Mouse (Mus musculus): ENCODE measurements at regions not wholly inside any gene's neighbourhood (a gene's known extent, or its start where the extent isn't known, plus 50 kb on each side); places are given as distances from the start of the nearest gene placed in this dataset.

DNA sequence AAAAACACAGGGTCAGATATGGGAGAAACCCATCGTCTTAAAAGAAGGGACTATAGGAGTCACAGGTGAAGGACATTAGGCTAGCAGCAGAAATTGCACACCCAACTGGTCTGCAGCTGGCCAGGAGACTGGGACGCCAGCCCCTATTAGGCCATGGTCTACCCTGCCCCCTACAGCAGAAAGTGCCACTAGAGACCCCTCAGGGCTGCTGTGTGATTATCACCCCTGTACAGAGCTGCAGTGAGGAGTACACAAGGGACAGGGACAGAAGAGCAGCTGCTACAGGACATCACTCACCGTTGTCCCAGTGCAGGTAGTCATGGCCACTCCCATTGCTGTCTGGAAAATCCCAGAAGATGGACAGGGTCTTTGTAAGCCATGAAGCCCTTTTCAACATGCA, 157.9 kb upstream of the Agap1 start:
- DNase-seq, result peak in 1 of 2 experiments; percentile 5

DNA sequence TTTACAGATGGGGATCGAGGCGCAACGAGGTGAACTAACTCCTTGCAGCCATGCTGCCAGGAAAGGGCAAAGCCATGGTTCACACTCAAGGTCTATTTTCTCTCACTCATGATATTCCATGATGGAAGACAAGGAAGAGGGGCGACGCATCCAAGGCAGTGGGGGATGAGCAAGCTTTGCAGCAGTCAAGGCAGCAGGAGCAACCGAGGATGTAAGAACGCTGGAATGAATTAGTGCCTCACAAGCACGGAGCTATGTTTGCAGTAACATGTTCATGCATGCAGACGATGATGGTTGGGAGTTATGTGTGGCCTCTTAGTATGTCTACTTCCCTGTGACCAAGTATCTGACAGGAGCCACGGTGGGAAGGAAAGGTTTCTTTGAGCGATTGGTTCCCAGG, 156.8 kb upstream of the Agap1 start:
- DNase-seq, result peak in 1 of 2 experiments; percentile 8

DNA sequence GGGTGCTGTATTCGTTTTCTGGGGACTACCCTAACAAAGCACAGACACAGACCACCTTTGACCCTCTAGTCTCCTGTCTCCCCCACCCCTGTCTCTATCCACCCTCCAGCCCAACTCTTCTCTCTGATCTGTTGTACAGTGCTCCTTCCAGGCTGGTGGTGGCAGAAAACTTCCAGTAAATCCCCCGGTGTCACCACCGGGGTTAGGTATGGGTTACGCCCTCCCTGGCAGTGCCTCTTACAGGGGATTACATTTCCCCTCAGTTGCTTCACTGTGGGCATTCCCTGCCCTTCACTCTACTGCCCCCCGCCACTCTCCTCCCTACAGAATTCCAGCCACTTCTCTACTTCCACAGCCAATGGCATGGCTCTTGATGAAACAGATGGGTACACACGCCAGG, 153.5 kb upstream of the Agap1 start:
- no peak for DNase-seq

DNA sequence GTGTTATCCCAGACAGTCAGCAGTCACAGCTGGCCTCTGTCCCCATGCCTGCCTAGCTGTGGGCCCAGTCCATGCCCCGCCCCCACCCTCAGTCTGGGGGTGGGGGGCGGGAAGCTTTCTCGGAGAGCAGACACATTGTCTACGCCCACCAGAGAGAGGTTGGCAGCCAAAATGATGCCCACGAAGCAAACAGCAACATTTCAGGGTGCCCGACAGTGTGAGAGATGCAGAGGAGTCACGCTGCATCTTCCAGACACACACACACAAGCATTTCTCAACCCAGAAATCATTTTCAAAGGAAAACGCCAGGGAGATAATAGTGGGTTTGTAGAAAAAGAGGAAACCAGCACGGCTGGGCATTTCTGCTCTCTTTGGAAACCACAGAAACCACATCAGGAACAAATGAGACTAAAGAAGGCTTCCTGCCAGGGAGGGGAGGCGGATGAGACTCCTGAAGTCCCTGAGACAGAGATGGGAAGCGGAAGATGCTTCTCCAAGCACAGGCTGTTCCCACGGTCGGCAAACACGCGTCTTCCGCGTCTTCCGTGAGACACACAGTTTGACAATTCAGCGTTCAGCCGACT, 152.1 kb upstream of the Agap1 start:
- DNase-seq, result no peak

DNA sequence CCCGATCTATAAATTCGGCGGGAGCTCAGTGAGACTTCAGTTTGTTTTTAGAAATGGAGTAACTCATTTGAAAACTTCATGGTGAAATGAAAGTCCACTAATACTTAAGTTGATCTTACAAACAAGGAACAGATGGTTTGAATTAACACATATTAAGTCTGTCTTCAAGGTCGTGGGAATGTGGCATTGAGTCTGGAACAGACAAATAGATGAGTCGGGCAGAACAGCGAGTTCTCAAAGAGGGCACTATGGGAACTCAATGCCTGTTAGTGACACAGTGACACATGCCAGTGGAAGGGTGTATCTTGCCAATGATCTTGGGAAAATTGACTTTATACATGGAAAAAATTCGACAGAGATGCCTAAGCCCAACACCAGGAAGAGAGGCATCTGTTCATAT, 149.4 kb upstream of the Agap1 start:
- no peak for DNase-seq

DNA sequence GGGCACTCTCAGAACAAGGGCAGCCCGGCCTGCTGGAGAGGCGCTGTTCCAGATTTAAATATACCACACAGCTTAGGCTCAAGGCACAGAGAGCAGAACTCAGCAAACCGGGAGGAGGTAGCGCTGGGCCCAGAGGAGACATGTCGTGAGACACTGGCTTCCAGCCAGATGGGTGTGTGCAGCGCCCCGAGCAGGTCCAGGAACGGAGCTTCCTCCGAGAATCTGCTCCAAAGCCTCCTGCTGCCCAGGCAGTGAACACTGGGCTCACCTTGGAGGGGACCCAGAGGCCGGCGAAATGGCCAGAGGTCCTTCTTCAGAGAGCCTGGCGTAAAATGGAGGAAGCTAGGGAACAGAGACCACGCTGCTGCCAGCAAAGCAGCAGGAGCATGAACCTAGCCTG, 145.8 kb upstream of the Agap1 start:
- DNase-seq, result peak; percentile 65 to 72

DNA sequence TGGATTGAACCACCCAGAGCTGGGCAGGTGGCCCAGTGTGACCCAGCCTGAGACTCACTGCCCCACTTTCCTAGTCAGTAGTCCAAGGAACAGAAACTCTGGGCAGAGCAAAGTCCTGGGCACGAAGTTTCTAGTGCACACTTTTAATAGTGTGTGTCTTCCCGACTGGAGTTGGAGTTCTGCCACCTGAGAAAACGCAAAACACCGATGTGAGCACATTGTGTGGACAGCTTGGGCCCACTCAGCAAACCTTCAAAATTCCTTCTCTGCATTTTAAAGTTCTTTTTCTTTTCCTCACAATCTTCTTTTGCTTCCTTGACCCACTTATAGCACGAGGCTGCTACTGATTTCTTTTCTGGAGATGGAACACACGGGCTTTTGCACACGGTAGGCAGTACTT, 141.5 kb upstream of the Agap1 start:
- peak; percentile 65 to 86 for DNase-seq

DNA sequence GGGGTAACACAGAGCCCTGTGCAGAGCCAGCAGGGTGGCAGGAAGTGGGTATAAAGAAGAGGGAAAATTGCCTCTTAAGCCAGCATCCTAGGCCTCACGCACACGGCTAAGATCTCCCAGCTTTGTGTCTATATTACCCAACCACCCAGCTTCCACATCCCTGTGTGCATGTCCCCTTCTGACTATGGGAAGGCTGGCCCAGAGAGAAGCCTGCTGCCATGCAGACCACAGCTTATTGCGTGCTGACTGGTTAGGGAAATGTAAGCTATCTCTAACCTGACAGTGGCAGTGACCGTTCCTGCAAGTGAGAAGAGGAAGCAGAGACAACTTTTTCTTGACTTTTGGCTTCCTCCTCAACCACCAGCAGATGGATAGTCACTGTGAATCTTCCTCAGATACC, 136.7 kb upstream of the Agap1 start:
- no peak for DNase-seq

DNA sequence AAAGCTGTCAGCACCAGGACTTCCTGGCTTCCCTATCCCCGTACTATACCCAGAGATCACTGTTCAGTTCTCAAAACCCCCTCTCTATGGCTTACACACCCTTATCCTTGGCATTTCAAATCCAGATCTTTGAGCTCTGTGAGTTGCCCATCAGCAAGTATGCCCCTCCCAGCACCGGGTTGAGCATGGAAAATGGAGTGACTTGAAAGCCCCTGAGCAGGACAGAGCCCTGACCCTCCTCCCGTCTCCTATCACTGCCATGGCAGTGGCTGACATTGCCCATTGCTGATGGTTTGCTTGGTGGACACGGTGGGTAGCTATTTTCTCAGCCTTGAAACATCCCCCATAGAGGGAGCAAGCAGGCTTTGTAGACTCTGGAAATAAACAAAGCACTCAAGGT, 135.9 kb upstream of the Agap1 start:
- no peak for DNase-seq

DNA sequence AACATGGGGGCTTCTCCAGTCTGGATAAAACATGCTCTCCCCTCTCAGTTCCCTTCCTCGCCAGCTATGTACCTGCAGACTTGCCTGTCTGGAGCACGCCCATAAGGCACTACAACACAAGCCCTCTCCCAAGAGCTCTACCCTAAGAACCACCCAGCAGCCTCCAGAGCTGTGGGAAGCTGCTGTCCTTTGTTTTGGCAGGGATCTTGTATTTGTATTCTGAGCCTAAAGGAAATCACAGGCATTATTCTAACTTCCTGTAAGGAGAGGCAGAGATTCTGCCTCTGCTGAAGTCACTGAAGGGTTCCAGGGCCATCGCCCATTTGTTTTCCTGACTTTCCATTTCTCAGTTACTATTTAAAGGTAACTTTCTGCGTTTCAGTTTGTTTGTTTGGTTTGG, 132.0 kb upstream of the Agap1 start:
- DNase-seq, result peak in 1 of 2 experiments; percentile 9

DNA sequence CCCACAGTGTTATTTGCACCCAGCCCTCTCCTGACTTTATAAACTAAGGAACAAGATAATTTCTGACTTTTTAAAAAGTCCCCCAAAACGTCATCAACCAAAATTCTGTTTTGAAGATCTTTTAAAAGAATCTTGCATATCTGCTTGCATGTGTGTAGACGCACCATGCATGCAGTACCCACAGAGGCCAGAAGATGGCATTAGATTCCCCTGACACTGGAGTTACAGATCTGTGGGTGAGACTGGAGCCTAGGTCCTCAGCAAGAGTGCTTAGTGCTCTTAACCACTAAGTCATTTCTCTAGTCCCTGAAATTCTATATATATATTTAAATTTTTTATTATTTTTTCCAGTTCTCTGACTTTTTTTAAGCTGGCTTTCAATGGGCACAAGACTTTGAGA, 131.5 kb upstream of the Agap1 start:
- peak; percentile 64 to 81 for DNase-seq

DNA sequence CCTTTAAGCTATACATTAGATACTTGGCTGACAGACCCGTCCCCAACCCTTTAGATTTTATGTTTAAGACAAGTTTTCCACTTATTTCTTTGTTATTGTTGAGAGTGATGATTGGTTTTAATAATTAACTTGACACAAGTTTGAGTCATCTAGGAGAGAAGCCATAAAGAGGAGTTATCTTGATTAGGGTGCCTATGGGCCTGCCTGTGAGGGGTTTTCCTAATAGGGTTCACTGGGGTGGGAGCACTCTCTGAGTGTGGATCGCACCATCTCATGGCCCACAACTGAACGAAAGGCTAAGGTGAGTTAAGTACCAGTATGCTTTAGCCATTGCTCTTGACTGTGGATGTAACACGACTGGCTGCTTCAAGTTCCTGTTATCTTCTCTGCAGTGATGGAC, 123.3 kb upstream of the Agap1 start:
- no peak for DNase-seq

DNA sequence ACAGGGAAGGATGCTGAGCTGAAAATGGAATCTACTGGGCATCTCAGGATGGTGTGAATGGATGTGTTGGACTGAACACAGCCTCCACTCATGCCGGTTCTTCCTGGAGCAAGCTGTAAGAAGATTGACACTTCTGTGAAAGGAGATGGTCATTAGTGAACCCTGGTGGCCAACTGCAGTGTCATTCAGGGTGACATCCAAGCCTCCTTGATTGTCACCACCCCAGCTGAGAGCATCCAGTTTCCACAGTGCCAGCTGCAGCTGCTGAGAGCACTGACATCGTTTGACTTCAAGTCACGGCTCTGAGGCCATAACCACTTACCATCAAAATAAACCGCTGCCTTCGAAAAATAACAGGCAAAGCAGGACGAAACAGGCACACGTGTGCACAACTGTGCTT, 121.9 kb upstream of the Agap1 start:
- DNase-seq, result no peak

DNA sequence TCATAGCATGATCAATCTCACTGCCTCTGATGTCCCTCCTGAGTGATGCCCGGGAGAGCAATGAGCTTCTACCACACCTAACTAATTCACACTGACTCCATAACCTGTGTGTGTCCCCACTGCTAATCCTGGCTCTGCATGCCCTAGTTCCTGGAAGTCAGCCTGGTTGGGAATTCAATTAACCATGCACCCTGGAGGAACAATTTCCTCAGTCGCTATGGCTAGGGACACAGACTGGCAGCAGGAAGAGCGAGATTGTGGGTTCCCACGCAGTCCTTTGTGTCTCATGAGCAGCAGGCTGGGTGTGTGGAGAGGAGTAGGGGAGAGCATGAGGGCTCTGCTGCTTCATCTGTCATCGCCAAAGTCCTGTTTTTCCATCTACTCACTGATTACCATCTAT, 116.7 kb upstream of the Agap1 start:
- no peak for DNase-seq

DNA sequence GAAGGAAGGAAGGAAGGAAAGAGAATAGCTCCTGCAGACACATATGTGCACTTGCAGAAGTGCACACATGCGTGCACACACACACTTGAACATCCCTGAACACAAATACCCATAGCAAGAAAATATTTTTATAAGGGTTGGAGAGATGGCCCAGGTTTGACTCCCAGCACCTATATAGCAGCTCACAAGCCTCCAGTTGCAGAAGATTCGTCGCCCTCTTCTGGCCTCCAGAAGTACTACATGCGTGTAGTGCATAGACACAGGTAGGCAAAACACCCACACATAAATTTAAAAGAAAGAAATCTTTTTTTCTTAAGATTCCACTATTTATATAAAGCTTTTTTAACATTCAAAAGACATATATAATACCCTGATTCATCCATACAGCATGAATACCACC, 111.8 kb upstream of the Agap1 start:
- peak in 1 of 2 experiments; percentile 42 for DNase-seq

DNA sequence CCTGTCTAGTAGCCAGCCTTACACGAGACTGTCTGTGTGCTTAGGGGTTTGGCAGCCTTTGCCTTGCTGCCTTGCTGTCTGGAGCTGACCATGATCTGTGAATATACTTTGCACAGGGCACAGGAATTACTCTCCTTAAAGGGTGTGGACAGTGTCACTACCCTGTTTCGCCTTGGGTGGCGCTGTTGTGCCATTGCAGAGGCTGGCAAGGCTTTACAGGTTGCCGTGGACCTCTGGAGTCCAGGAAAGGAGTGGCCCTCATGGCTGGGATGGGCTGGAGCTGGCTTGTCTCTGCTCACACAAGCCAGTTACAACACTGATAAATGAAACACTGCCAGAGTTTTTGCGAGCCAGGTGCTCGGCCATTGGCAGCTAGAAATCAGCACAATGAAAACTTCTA, 110.1 kb upstream of the Agap1 start:
- DNase-seq, result peak; percentile 70 to 73

DNA sequence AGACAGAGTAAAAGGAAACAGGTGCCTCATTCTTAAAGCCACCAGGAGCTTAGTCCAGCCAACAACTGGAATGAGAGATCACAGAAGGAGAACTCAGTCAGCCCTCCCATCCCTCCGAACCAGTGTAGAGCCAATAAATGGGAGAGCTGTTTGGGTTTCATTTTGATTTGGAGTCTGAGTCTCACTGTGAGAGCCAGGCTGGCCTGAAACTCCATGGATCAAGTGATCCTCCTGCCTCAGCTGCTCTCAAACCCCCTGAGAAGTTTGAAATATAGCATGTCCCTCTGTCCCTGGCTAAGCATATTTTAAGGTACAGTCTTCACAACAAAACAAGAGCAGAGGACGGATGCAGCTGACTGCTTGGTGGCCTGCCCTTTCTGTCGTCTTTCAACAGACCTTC, 107.3 kb upstream of the Agap1 start:
- peak in 1 of 2 experiments; percentile 25 for DNase-seq

DNA sequence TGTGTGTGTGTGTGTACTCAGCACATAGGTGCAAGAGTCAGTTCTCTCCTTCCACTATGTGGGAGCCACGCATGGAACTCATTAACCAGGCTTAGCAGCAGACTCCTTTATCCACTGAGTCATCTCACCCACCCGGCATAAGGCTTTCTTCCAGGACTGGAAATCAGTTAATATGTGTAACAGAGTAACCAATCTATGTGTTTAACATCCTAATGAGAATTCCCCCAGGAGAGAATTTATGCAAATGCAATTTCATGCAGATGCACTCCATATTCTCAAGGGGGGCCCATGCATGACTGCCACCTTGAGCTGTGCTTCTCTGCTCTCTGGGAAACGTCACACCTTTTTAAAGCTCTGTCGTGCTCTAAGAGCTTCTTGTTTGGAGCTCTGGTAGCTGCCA, 101.7 kb upstream of the Agap1 start:
- peak; percentile 64 to 78 for DNase-seq

DNA sequence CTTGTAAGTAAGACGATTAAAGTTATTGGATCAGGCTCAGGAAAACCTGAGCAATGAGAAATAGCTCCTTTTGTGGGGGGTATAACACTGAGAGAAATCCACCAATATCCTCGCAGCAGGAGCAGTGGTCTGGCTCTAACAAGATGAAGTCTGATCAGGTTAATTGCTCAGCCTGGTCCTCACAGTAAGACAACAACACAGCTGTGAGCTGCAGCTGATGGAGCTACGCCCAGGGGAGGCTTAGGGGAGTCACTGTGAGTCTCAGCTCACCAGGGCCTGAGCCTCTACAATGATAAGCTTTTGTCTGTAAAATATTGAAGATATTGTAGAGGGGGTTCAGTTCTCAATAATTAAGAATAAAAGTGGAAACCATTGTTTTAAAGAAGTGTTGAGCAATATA, 95.3 kb upstream of the Agap1 start:
- DNase-seq, result no peak

DNA sequence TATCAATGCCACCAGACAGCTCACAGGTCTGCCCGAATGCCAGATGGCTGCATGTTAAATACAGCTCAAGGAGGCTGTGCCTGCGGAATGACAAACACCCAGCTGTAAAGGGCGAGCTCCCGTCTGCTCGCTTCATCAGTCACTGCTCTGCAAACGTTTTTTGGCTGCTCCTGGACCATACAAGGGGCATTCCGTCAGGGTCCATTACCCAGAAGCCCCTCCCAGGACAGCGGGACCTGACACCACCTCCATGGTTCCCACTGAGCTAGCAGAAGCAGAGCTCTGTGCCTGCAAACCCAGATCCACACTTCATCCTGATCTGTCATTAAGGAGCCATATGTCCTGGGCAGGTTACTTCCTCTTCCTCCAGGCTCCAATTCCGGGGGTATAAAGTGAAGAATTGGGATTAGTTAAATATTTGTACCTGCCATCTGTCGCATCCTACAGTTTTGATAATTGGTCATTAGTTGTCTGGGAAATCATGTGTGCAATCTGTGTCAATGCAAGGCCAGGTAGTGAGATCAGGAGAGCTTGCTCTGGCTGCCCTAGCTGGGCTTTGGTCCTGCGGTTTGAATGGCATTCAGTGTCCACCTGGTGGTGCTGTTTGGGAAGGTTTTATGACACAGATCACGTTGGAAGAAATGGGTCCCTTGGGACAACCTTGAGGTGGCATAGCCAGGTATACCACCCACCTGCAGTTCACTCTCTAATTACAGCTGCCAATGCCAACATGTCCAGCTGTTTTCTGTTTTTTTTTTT, 89.9 kb upstream of the Agap1 start:
- peak; percentile 43 to 81 for DNase-seq

DNA sequence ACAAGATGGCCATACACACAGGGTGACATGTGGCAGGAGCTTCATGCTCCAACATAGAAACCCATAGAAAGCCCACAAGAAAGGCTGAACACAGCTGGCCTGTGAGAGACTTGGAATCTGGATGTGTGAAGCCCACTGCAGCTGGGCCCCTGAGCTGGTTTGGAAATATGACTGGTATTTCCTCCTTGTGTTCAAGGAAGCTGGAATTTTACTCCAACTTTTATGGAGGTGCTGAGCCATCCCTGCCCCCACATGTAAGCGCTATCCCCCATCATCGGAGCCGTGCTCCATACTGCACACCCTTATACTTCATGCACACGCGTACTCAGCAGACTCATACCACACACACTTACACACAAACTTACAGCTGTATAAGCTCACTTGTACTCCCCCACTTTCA, 87.7 kb upstream of the Agap1 start:
- no peak for DNase-seq

DNA sequence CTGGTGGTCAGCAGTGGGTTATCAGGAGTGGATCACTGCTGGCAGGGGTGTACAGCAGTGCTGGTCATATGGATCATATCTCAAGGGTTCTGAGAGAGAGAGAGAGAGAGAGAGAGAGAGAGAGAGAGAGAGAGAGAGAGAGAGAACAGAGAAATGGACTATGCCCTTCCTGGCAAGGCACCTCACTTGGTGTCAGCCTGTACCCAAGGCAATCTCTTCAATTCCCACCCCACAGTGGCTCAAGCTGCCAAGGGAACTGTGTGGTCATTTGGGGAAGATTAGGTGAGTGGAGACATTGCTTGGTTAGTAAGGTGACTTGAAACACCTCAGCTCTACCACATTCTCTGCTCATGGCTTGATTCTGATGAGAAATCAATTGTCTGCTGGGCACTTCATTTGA, 80.8 kb upstream of the Agap1 start:
- peak; percentile 24 to 62 for DNase-seq

DNA sequence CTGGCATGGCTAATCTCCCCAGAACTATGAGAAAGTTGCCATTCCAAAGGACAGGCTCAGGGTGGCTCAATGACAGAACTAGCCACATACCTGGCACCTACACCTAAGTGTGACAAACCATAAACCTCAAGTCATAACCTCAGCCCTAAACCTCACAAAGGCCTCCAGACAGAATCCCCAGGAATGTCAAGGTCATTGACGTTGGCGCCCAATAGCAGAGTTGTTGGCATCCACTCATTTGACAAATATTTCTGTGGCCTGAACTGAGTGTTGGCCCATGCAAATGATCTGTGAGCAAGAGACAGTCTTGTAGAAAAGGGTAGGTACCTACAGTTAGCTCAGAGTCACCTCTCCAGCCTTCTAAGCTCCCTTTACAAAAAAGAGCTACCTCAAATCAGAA, 80.3 kb upstream of the Agap1 start:
- DNase-seq, result no peak

DNA sequence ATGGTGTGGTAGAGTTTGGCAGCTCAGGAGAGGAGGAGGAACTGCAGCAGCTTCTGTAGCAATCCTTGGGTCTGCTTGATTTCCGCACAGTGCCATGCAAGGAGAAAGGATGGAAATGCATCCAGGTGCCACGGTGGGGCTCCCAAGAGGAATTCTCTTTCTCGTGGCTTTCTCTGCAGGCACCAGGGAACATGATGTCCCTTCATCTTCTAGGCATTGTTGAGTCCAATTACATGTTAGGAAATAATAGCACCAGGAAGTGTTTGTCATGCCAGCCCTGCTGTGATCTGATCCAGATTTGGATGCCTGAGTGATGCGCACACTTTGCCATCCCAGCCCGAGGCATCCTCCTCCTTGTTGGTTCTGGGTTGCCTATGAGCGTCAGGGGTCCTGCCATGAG, 72.6 kb upstream of the Agap1 start:
- DNase-seq, result no peak

DNA sequence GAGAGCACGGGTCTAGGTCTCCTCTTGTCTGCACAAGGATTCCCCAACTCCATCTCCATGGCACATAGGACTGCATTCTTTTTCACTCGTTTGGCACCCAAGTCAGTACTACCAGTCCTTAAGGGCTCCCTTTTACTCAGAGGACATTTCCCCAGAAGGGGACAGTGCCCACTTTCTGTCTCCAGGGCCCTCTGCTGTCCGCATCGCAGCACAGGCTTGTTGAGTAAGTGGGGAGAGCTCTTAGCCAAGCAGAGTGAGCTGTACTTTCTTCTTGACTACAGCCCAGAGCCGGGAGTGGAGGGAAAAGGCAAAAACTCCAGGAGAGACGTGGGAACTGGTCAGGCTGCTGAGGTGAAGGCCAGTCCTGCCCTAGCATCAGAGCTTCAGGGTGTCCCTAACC, 69.5 kb upstream of the Agap1 start:
- no peak for DNase-seq
